In genomic region chr17:35697429-35697758, GRCm38 (mm10) we compare ENCODE assay signal across 9 mouse cellular contexts. TPM values are rescaled to one million over a fixed set of nuclear protein-coding genes. Genes with fewer than 3 reads are reported as not detected.
A peak's percentile ranks its signal among the peaks of the same experiment; 100 is the strongest.
DNase-seq lines count a peak whose midpoint lies in the region; ATAC-seq and TF ChIP-seq lines count a peak whose summit lies in the region.
"Had no signal": no experiment of that assay in that cellular context is flagged by ENCODE, and none has a peak within 500 bp of the region (broad histone marks: within the 10 kb centered on the region; RNA-seq: fewer than 3 reads in every experiment).

No protein-coding gene starts in this region.

- peak overlapping the region; percentile 97 for H3K27ac ChIP-seq in layer of hippocampus, adult 2 months
- H3K27ac ChIP-seq in embryonic facial prominence, embryonic 15.5 days (replicated peaks): peak overlapping the region; percentile 99
- peak overlapping the region; percentile 93 for H3K27ac ChIP-seq in hindbrain, embryonic 15.5 days (replicated peaks)
- H3K27ac ChIP-seq in neural tube, embryonic 13.5 days (replicated peaks): peak overlapping the region; percentile 98

- H3K4me2 ChIP-seq in embryonic facial prominence, embryonic 15.5 days (replicated peaks): peak overlapping the region; percentile 77
- peak overlapping the region; percentile 86 for H3K4me2 ChIP-seq in hindbrain, embryonic 15.5 days
- H3K4me2 ChIP-seq in neural tube, embryonic 13.5 days: peak overlapping the region; percentile 64

- H3K9ac ChIP-seq in embryonic facial prominence, embryonic 15.5 days: 0 out of 2 replicates have a peak overlapping the region, but pooled peaks have one; percentile 37
- H3K9ac ChIP-seq in hindbrain, embryonic 15.5 days: peak overlapping the region; percentile 63
- peak overlapping the region; percentile 77 for H3K9ac ChIP-seq in neural tube, embryonic 13.5 days

- peaks cover 47% of the 10 kb centered on the region for H3K4me1 ChIP-seq in embryonic facial prominence, embryonic 15.5 days
- peaks cover 50% of the 10 kb centered on the region for H3K4me1 ChIP-seq in hindbrain, embryonic 15.5 days (replicated peaks)
- H3K4me1 ChIP-seq in neural tube, embryonic 13.5 days (replicated peaks): peaks cover 55% of the 10 kb centered on the region

- H3K36me3 ChIP-seq in embryonic facial prominence, embryonic 15.5 days: peaks cover 25% of the 10 kb centered on the region
- peaks cover 20% of the 10 kb centered on the region for H3K36me3 ChIP-seq in hindbrain, embryonic 15.5 days
- peaks cover 24% of the 10 kb centered on the region for H3K36me3 ChIP-seq in neural tube, embryonic 13.5 days

- no peak for TF ChIP-seq CTCF in layer of hippocampus, adult 2 months (conservative IDR thresholded peaks at IDR 0.05)

- no peak for DNase-seq in layer of hippocampus, adult 2 months (ENCODE audit: low spot score in 2 of 2)
- no peak for DNase-seq in layer of hippocampus, adult 8-10 months (ENCODE audit: low spot score in 2 of 2)
- no peak for DNase-seq in thymus, postnatal 14 days
- DNase-seq in B cell, adult 2 months: no peak

- WGBS in embryonic facial prominence, embryonic 15.5 days: 8% methylated on average over 1 of the region's 1 CpGs
- 10% methylated on average over 1 of the region's 1 CpGs for WGBS in hindbrain, embryonic 15.5 days
- 4% methylated on average over 1 of the region's 1 CpGs for WGBS in neural tube, embryonic 13.5 days

- peaks cover 5% of the 10 kb centered on the region; the same call in 1 of the 2 replicates for H3K9me3 ChIP-seq in embryonic facial prominence, embryonic 15.5 days (replicated peaks)
- H3K9me3 ChIP-seq in hindbrain, embryonic 15.5 days: no peaks in the 10 kb centered on the region
- no peaks in the 10 kb centered on the region for H3K9me3 ChIP-seq in neural tube, embryonic 13.5 days

- peak overlapping the region; percentile 46 for H3K4me3 ChIP-seq in layer of hippocampus, adult 2 months
- peak overlapping the region; percentile 61 for H3K4me3 ChIP-seq in embryonic facial prominence, embryonic 15.5 days (replicated peaks)
- H3K4me3 ChIP-seq in hindbrain, embryonic 15.5 days: peak overlapping the region; percentile 44
- peak overlapping the region; percentile 79 for H3K4me3 ChIP-seq in neural tube, embryonic 13.5 days
- H3K4me3 ChIP-seq: erythroblast, embryonic 14.5 days had no signal

- ATAC-seq in embryonic facial prominence, embryonic 15.5 days (ENCODE audit: insufficient number of reproducible peaks, low FRiP score, low TSS enrichment, low read depth): no peak
- no peak; the same call in 1 of the 2 replicates for ATAC-seq in hindbrain, embryonic 15.5 days (ENCODE audit: low FRiP score, low read depth)
- no peak for ATAC-seq in neural tube, embryonic 13.5 days (ENCODE audit: low read depth)

- H3K27me3 ChIP-seq in embryonic facial prominence, embryonic 15.5 days: no peaks in the 10 kb centered on the region
- H3K27me3 ChIP-seq in hindbrain, embryonic 15.5 days: no peaks in the 10 kb centered on the region
- H3K27me3 ChIP-seq in neural tube, embryonic 13.5 days: no peaks in the 10 kb centered on the region

RNA-seq across cellular contexts. Expression of gene Ddr1, which starts 7.0 kb away (rescaled TPM):
- total RNA-seq in layer of hippocampus, adult 2 months (2021): 10 to 100 TPM; 54.3 to 61.0 TPM
- 10 to 100 TPM; 58.3 to 84.6 (median 74.1) TPM for total RNA-seq in layer of hippocampus, adult 8-10 months (2022)
- polyA plus RNA-seq in embryonic facial prominence, embryonic 15.5 days (2015; fragmentation: Nextera tagmentation; extraction: Ambion mirVana): 95.1 and 100 TPM in 2 replicates
- polyA plus RNA-seq in hindbrain, embryonic 15.5 days (2015; fragmentation: Nextera tagmentation; extraction: Ambion mirVana): 106 and 110 TPM in 2 replicates
- 119 and 122 TPM in 2 replicates for polyA plus RNA-seq in neural tube, embryonic 13.5 days (2015; fragmentation: Nextera tagmentation; extraction: Ambion mirVana)
- polyA plus RNA-seq: erythroblast, embryonic 14.5 days had no signal

RNA-seq across cellular contexts. Expression of gene Gtf2h4, which starts 23.9 kb away (rescaled TPM):
- total RNA-seq in layer of hippocampus, adult 2 months (2021): 10 to 100 TPM; 29.9 to 35.3 TPM
- total RNA-seq in layer of hippocampus, adult 8-10 months (2022): 10 to 100 TPM; 28.3 to 35.3 (median 33.2) TPM
- 35.4 and 39.5 TPM in 2 replicates for polyA plus RNA-seq in embryonic facial prominence, embryonic 15.5 days (2015; fragmentation: Nextera tagmentation; extraction: Ambion mirVana)
- 23.7 and 24.8 TPM in 2 replicates for polyA plus RNA-seq in hindbrain, embryonic 15.5 days (2015; fragmentation: Nextera tagmentation; extraction: Ambion mirVana)
- 25.5 and 28.8 TPM in 2 replicates for polyA plus RNA-seq in neural tube, embryonic 13.5 days (2015; fragmentation: Nextera tagmentation; extraction: Ambion mirVana)

RNA-seq across cellular contexts. Expression of gene Vars2, which starts 30.0 kb away (rescaled TPM):
- 10 to 100 TPM; 32.4 to 47.3 TPM for total RNA-seq in layer of hippocampus, adult 2 months (2021)
- total RNA-seq in layer of hippocampus, adult 8-10 months (2022): 10 to 100 TPM; 28.0 to 44.7 (median 35.4) TPM
- 16.6 and 19.0 TPM in 2 replicates for polyA plus RNA-seq in embryonic facial prominence, embryonic 15.5 days (2015; fragmentation: Nextera tagmentation; extraction: Ambion mirVana)
- 15.9 and 17.8 TPM in 2 replicates for polyA plus RNA-seq in hindbrain, embryonic 15.5 days (2015; fragmentation: Nextera tagmentation; extraction: Ambion mirVana)
- 10.6 and 11.3 TPM in 2 replicates for polyA plus RNA-seq in neural tube, embryonic 13.5 days (2015; fragmentation: Nextera tagmentation; extraction: Ambion mirVana)

RNA-seq across cellular contexts. Expression of gene Mucl3, which starts 53.9 kb away (rescaled TPM):
- not detected for total RNA-seq in layer of hippocampus, adult 2 months (2021)
- total RNA-seq in layer of hippocampus, adult 8-10 months (2022): not detected
- polyA plus RNA-seq in embryonic facial prominence, embryonic 15.5 days (2015; fragmentation: Nextera tagmentation; extraction: Ambion mirVana): 0.36 TPM in 1 of 2 replicates, not detected in the other
- 0.17 TPM in 1 of 2 replicates, not detected in the other for polyA plus RNA-seq in hindbrain, embryonic 15.5 days (2015; fragmentation: Nextera tagmentation; extraction: Ambion mirVana)
- 0.18 and 0.24 TPM in 2 replicates for polyA plus RNA-seq in neural tube, embryonic 13.5 days (2015; fragmentation: Nextera tagmentation; extraction: Ambion mirVana)
- total RNA-seq: neutrophil, adult 5-6 weeks had no signal
- polyA plus RNA-seq: erythroblast, embryonic 14.5 days had no signal
